ENCODE assay signal across 7 mouse cellular contexts in genomic region chr13:49216808-49217561, GRCm38 (mm10). TPM values are rescaled to one million over a fixed set of nuclear protein-coding genes. Genes with fewer than 3 reads are reported as not detected.
DNase-seq lines count a peak whose midpoint lies in the region; ATAC-seq and TF ChIP-seq lines count a peak whose summit lies in the region.

No protein-coding gene starts in this region.

- 0 out of 2 replicates have a peak, but pooled peaks cover 4% of the 10 kb centered on the region for H3K9me3 ChIP-seq in heart, embryonic 13.5 days
- H3K9me3 ChIP-seq in midbrain, embryonic 12.5 days: no peaks in the 10 kb centered on the region; the same call in 1 of the 2 replicates
- no peaks in the 10 kb centered on the region for H3K9me3 ChIP-seq in midbrain, postnatal 0 days (ENCODE audit: low read length)
- no peaks in the 10 kb centered on the region for H3K9me3 ChIP-seq in limb, embryonic 13.5 days

- no peak overlapping the region for H3K4me3 ChIP-seq in heart, embryonic 13.5 days
- H3K4me3 ChIP-seq in midbrain, embryonic 12.5 days: 0 out of 2 replicates have a peak overlapping the region, but pooled peaks have one; percentile 0
- H3K4me3 ChIP-seq in midbrain, postnatal 0 days (ENCODE audit: low read depth, low read length): no peak overlapping the region
- H3K4me3 ChIP-seq in limb, embryonic 13.5 days: peak overlapping the region; percentile 82; the same call in 1 of the 2 replicates

- DNase-seq in heart, postnatal 25 days (ENCODE audit: low spot score): no peak
- DNase-seq in midbrain, postnatal 0 days (ENCODE audit: low spot score): no peak
- DNase-seq in spleen, postnatal 10 days (ENCODE audit: low spot score in 2 of 2): no peak
- DNase-seq in cerebellum, postnatal 25 days: no peak

- intact Hi-C loops in heart, postnatal 25 days (cut with DNase I): loop anchor here (10.0 kb wide), 1 partner anchor 438 kb away; the partner anchor contains the start of genes Cenpp and Nol8

- no peaks in the 10 kb centered on the region for H3K36me3 ChIP-seq in heart, embryonic 13.5 days
- H3K36me3 ChIP-seq in midbrain, embryonic 12.5 days: no peaks in the 10 kb centered on the region
- no peaks in the 10 kb centered on the region for H3K36me3 ChIP-seq in midbrain, postnatal 0 days (ENCODE audit: insufficient read depth, low read length)
- no peaks in the 10 kb centered on the region for H3K36me3 ChIP-seq in limb, embryonic 13.5 days

- no peak for ATAC-seq in heart, embryonic 13.5 days (ENCODE audit: extremely low read depth, insufficient number of reproducible peaks, low FRiP score, low TSS enrichment)
- no peak for ATAC-seq in midbrain, embryonic 12.5 days (ENCODE audit: low FRiP score, low read depth)
- no peak for ATAC-seq in midbrain, postnatal 0 days (ENCODE audit: low FRiP score)
- ATAC-seq in limb, embryonic 13.5 days (ENCODE audit: low FRiP score, low read depth): 0 out of 2 replicates have a peak, but pooled peaks have one; percentile 30

- H3K27ac ChIP-seq in heart, embryonic 13.5 days (replicated peaks): peak overlapping the region; percentile 89
- H3K27ac ChIP-seq in midbrain, embryonic 12.5 days (replicated peaks): no peak overlapping the region
- no peak overlapping the region for H3K27ac ChIP-seq in midbrain, postnatal 0 days (ENCODE audit: low read depth, low read length)
- peak overlapping the region; percentile 64; the same call in 1 of the 2 replicates for H3K27ac ChIP-seq in limb, embryonic 13.5 days

- H3K9ac ChIP-seq in heart, embryonic 13.5 days: peak overlapping the region; percentile 90; the same call in 1 of the 2 replicates
- H3K9ac ChIP-seq in midbrain, embryonic 12.5 days (replicated peaks): no peak overlapping the region
- H3K9ac ChIP-seq in midbrain, postnatal 0 days (replicated peaks; ENCODE audit: low read length, poor library complexity, severe bottlenecking): no peak overlapping the region
- H3K9ac ChIP-seq in limb, embryonic 13.5 days: 0 out of 2 replicates have a peak overlapping the region, but pooled peaks have one; percentile 63

- no peak for TF ChIP-seq CTCF in midbrain, postnatal 0 days (IDR thresholded peaks at IDR 0.05)

- H3K4me1 ChIP-seq in heart, embryonic 13.5 days: peaks cover 40% of the 10 kb centered on the region
- H3K4me1 ChIP-seq in midbrain, embryonic 12.5 days: peaks cover 22% of the 10 kb centered on the region; the same call in 1 of the 2 replicates
- peaks cover 7% of the 10 kb centered on the region for H3K4me1 ChIP-seq in midbrain, postnatal 0 days (ENCODE audit: insufficient read depth, low read length)
- H3K4me1 ChIP-seq in limb, embryonic 13.5 days: peaks cover 34% of the 10 kb centered on the region

- H3K4me2 ChIP-seq in heart, embryonic 13.5 days: peak overlapping the region; percentile 74
- no peak overlapping the region for H3K4me2 ChIP-seq in midbrain, embryonic 12.5 days (replicated peaks)
- H3K4me2 ChIP-seq in midbrain, postnatal 0 days (ENCODE audit: low read depth, low read length, poor library complexity, severe bottlenecking): no peak overlapping the region
- H3K4me2 ChIP-seq in limb, embryonic 13.5 days (replicated peaks): peak overlapping the region; percentile 81

- H3K27me3 ChIP-seq in heart, embryonic 13.5 days (replicated peaks): peaks cover 3% of the 10 kb centered on the region; the same call in 1 of the 2 replicates
- H3K27me3 ChIP-seq in midbrain, embryonic 12.5 days: peaks cover 48% of the 10 kb centered on the region
- H3K27me3 ChIP-seq in midbrain, postnatal 0 days (ENCODE audit: insufficient read depth, low read length): no peaks in the 10 kb centered on the region
- no peaks in the 10 kb centered on the region for H3K27me3 ChIP-seq in limb, embryonic 13.5 days

- WGBS in heart, embryonic 13.5 days: 52% methylated on average over 9 of the region's 9 CpGs
- WGBS in midbrain, embryonic 12.5 days: 62% methylated on average over 9 of the region's 9 CpGs
- WGBS in midbrain, postnatal 0 days: 63% methylated on average over 9 of the region's 9 CpGs
- WGBS in limb, embryonic 13.5 days: 39% methylated on average over 9 of the region's 9 CpGs

RNA-seq across cellular contexts. Expression of gene Card19, which starts 1.1 kb away (rescaled TPM):
- polyA plus RNA-seq in heart, embryonic 13.5 days (2015; fragmentation: Nextera tagmentation; extraction: Ambion mirVana): 89.0 and 91.2 TPM in 2 replicates
- 100 to 1,000 TPM; 152 to 154 TPM for total RNA-seq in heart, postnatal 25 days (2021)
- polyA plus RNA-seq in midbrain, embryonic 12.5 days (2016; fragmentation: Nextera tagmentation; extraction: Ambion mirVana): 16.9 and 18.2 TPM in 2 replicates
- total RNA-seq in midbrain, postnatal 0 days (2014; rRNA removed): 25.8 and 32.7 TPM in 2 replicates
- 39.8 and 44.5 TPM in 2 replicates for polyA plus RNA-seq in midbrain, postnatal 0 days (2015; fragmentation: Nextera tagmentation; extraction: Ambion mirVana)
- 58.0 and 64.7 TPM in 2 replicates for polyA plus RNA-seq in limb, embryonic 13.5 days (2015; fragmentation: Nextera tagmentation; extraction: Ambion mirVana)

RNA-seq across cellular contexts. Expression of gene Ninj1, which starts 29.7 kb away (rescaled TPM):
- 61.2 and 65.2 TPM in 2 replicates for polyA plus RNA-seq in heart, embryonic 13.5 days (2015; fragmentation: Nextera tagmentation; extraction: Ambion mirVana)
- 100 to 1,000 TPM; 101 to 109 TPM for total RNA-seq in heart, postnatal 25 days (2021)
- polyA plus RNA-seq in midbrain, embryonic 12.5 days (2016; fragmentation: Nextera tagmentation; extraction: Ambion mirVana): 15.9 and 16.7 TPM in 2 replicates
- 19.4 and 29.7 TPM in 2 replicates for total RNA-seq in midbrain, postnatal 0 days (2014; rRNA removed)
- 34.8 and 36.5 TPM in 2 replicates for polyA plus RNA-seq in midbrain, postnatal 0 days (2015; fragmentation: Nextera tagmentation; extraction: Ambion mirVana)
- 47.1 and 50.5 TPM in 2 replicates for polyA plus RNA-seq in limb, embryonic 13.5 days (2015; fragmentation: Nextera tagmentation; extraction: Ambion mirVana)

RNA-seq across cellular contexts. Expression of gene Susd3, which starts 31.5 kb away (rescaled TPM):
- 1.2 and 1.9 TPM in 2 replicates for polyA plus RNA-seq in heart, embryonic 13.5 days (2015; fragmentation: Nextera tagmentation; extraction: Ambion mirVana)
- under 1 TPM; 0.70 to 0.87 TPM for total RNA-seq in heart, postnatal 25 days (2021)
- polyA plus RNA-seq in midbrain, embryonic 12.5 days (2016; fragmentation: Nextera tagmentation; extraction: Ambion mirVana): 0.70 and 0.86 TPM in 2 replicates
- total RNA-seq in midbrain, postnatal 0 days (2014; rRNA removed): 0.33 and 1.2 TPM in 2 replicates
- 0.63 and 0.92 TPM in 2 replicates for polyA plus RNA-seq in midbrain, postnatal 0 days (2015; fragmentation: Nextera tagmentation; extraction: Ambion mirVana)
- polyA plus RNA-seq in limb, embryonic 13.5 days (2015; fragmentation: Nextera tagmentation; extraction: Ambion mirVana): 1.8 and 1.9 TPM in 2 replicates

Comparison
In these comparisons a context has a peak if more than half of its experiments do, and no peak if none do; other contexts are left out.
1. H3K4me3 ChIP-seq: peak in midbrain, embryonic 12.5 days (single experiment) and limb, embryonic 13.5 days (single experiment); none in heart, embryonic 13.5 days (single experiment) and midbrain, postnatal 0 days (single experiment).
2. H3K27ac ChIP-seq: peak in heart, embryonic 13.5 days (single experiment) and limb, embryonic 13.5 days (single experiment); none in midbrain, embryonic 12.5 days (single experiment) and midbrain, postnatal 0 days (single experiment).
3. H3K4me2 ChIP-seq: peak in heart, embryonic 13.5 days (single experiment) and limb, embryonic 13.5 days (single experiment); none in midbrain, embryonic 12.5 days (single experiment) and midbrain, postnatal 0 days (single experiment).
4. H3K9ac ChIP-seq: peak in heart, embryonic 13.5 days (single experiment) and limb, embryonic 13.5 days (single experiment); none in midbrain, embryonic 12.5 days (single experiment) and midbrain, postnatal 0 days (single experiment).